Mouse (Mus musculus): ENCODE measurements around the gene Kpna4.

- TF ChIP-seq CTCF (IDR thresholded peaks at IDR 0.05; ENCODE audit: control insufficient read depth, insufficient read depth, insufficient read length): no peak
- no peak for TF ChIP-seq USF1 (IDR thresholded peaks at IDR 0.05; ENCODE audit: low read depth)
- no peak for TF ChIP-seq CEBPB (IDR thresholded peaks at IDR 0.05; ENCODE audit: low read depth)
Observed at GRCm38 (mm10) chr3:69046509-69046908, 80.4 kb downstream of the Kpna4 start.
